Mouse (Mus musculus) heart, embryonic 11.5 days (tissue): ENCODE data around the gene Pim3. TPM values are rescaled to one million over a fixed set of nuclear protein-coding genes. Genes with fewer than 3 reads are reported as not detected.

ENCODE experiments used
- ATAC-seq: fragments of 200-750 bp; cut with Nextera tagmentation; replicated peaks from 2 replicates; pipeline ENCODE4 v1.8.0; 2017; ENCODE audit warnings: moderate library complexity; ENCODE audit not compliant: insufficient number of reproducible peaks, low FRiP score, low TSS enrichment
- H3K27ac ChIP-seq: fragments of 300-500 bp; sonication (generic); 2 replicates; pipeline ENCODE4 v1.5.1; 2014; ENCODE audit warnings: mild to moderate bottlenecking, low read depth, low read length
- H3K27me3 ChIP-seq: fragments of 300-500 bp; sonication (generic); 2 replicates; pipeline ENCODE4 v1.6.1; 2014; ENCODE audit warnings: mild to moderate bottlenecking, low read length, mixed read lengths; ENCODE audit not compliant: control insufficient read depth, insufficient read depth
- H3K36me3 ChIP-seq: fragments of 300-500 bp; sonication (generic); 2 replicates; pipeline ENCODE4 v1.6.1; 2014; ENCODE audit warnings: mild to moderate bottlenecking, low read length, moderate library complexity, mixed read lengths; ENCODE audit not compliant: control insufficient read depth, insufficient read depth
- H3K4me1 ChIP-seq: fragments of 300-500 bp; sonication (generic); 2 replicates; pipeline ENCODE4 v1.6.1; 2014; ENCODE audit warnings: low read length; ENCODE audit not compliant: control insufficient read depth, insufficient read depth
- H3K4me2 ChIP-seq: fragments of 300-500 bp; sonication (generic); 2 replicates; pipeline ENCODE4 v1.6.1; 2014; ENCODE audit warnings: mild to moderate bottlenecking, moderate library complexity
- H3K4me3 ChIP-seq: fragments of 300-500 bp; sonication (generic); 2 replicates; pipeline ENCODE4 v1.5.1; 2014; ENCODE audit warnings: low read depth, low read length
- H3K9ac ChIP-seq: fragments of 300-500 bp; sonication (generic); 2 replicates; pipeline ENCODE4 v1.6.1; 2014; ENCODE audit warnings: mild to moderate bottlenecking, low read depth, low read length, moderate library complexity
- H3K9me3 ChIP-seq: fragments of 300-500 bp; sonication (generic); replicated peaks from 2 replicates; pipeline ENCODE4 v1.6.1; 2016; ENCODE audit warnings: low read length; ENCODE audit not compliant: control insufficient read depth
- WGBS: fragments of 180-500 bp; shearing (Covaris S2); extraction: QIAGEN DNeasy Blood & Tissue Kit; methylation state at CpG from one replicate; pipeline ENCODE4 v1.1.7; 2014; ENCODE audit not compliant: insufficient replicate concordance; 5-methylcytosine and 5-hydroxymethylcytosine counted together
- polyA plus RNA-seq: library from polyadenylated mRNA; unstranded; fragments of >200 nt; fragmentation: Nextera tagmentation; extraction: Ambion mirVana; gene quantifications from 2 replicates; pipeline ENCODE4 v1.2.1, GENCODE M21; 2014

Gene Pim3
- polyA plus RNA-seq, 1 experiment from 2014 or later, result 43.7 TPM

GRCm38 (mm10) chr15:88841580-88842299 is 20.2 kb upstream of the Pim3 start:
- WGBS, result 80% methylated on average over 3 of the region's 3 CpGs
- no peaks in the 10 kb centered on the region for H3K36me3 ChIP-seq
- H3K4me2 ChIP-seq, result no peak overlapping the region
- H3K4me1 ChIP-seq, result peaks cover 34% of the 10 kb centered on the region
- no peaks in the 10 kb centered on the region for H3K9me3 ChIP-seq
- no peak overlapping the region for H3K27ac ChIP-seq
- H3K4me3 ChIP-seq, result no peak overlapping the region
- no peak overlapping the region for H3K9ac ChIP-seq
- no peak for ATAC-seq
- H3K27me3 ChIP-seq, result no peaks in the 10 kb centered on the region

DNA sequence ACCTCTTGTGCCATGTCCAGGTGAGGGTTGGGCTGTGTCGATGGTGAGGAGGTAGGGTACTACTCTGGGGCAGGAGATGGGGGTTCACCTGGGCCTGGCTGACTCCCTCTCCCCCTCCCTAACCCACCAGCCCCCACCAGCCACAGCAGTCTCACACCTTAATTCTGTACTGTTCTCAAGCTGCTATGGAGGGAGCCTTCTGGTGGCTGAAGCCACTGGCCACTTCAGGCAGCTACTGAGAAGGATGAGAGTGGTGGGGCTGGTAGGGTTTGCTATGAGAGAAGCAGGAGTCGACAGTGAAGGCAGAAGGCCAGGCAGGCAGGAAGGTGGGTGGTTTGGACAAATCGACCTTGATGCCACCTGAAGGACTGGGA is 19.7 kb upstream of the Pim3 start:
- Histone ChIP-seq H3K4me1 (peaks cover 34% of the 10 kb centered on the region), H3K27ac (no peak overlapping the region)
- 63% methylated on average over 3 of the region's 3 CpGs for WGBS

GRCm38 (mm10) chr15:88843486-88844097 is 18.4 kb upstream of the Pim3 start:
- Histone ChIP-seq H3K27ac (peak overlapping the region; percentile 57), H3K9ac (no peak overlapping the region; the same call in 1 of the 2 replicates), H3K4me2 (no peak overlapping the region; the same call in 1 of the 2 replicates), H3K4me3 (no peak overlapping the region), H3K27me3 (no peaks in the 10 kb centered on the region), H3K36me3 (no peaks in the 10 kb centered on the region), H3K4me1 (peaks cover 27% of the 10 kb centered on the region), H3K9me3 (no peaks in the 10 kb centered on the region)
- WGBS, result 34% methylated on average over 8 of the region's 8 CpGs
- no peak for ATAC-seq

More for the DNA sequence above, 19.7 kb upstream of the Pim3 start:
- no peaks in the 10 kb centered on the region for H3K36me3 ChIP-seq
- no peak overlapping the region for H3K4me3 ChIP-seq
- H3K9me3 ChIP-seq, result no peaks in the 10 kb centered on the region
- H3K9ac ChIP-seq, result no peak overlapping the region
- no peak for ATAC-seq
- H3K4me2 ChIP-seq, result no peak overlapping the region
- H3K27me3 ChIP-seq, result no peaks in the 10 kb centered on the region

DNA sequence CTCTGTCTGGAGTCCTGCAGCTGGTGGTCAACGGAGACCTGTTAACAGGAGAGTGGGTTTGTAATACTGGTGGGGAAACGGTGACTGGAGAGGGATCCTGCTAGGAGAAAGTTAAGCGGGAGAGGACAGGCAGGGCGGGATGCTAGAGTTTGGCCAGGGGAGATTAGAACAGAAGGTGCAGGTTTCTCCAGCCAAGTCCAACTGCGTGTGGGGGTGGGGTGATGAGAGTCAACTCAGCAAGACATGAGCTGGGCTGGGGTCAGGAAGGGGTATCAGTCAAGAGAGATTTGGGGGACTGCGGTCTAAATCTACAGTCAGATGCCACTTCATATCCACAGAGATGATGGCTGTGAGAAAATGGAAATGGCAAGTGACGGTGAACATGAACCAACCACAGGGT is 17.0 kb upstream of the Pim3 start:
- ATAC-seq, result no peak
- no peak overlapping the region for H3K9ac ChIP-seq
- no peak overlapping the region for H3K4me3 ChIP-seq
- 81% methylated on average over 7 of the region's 7 CpGs for whole genome bisulfite sequencing
- H3K4me2 ChIP-seq, result no peak overlapping the region
- no peak overlapping the region for H3K27ac ChIP-seq
- peaks cover 13% of the 10 kb centered on the region for H3K4me1 ChIP-seq
- H3K27me3 ChIP-seq, result no peaks in the 10 kb centered on the region
- H3K36me3 ChIP-seq, result no peaks in the 10 kb centered on the region
- no peaks in the 10 kb centered on the region for H3K9me3 ChIP-seq

DNA sequence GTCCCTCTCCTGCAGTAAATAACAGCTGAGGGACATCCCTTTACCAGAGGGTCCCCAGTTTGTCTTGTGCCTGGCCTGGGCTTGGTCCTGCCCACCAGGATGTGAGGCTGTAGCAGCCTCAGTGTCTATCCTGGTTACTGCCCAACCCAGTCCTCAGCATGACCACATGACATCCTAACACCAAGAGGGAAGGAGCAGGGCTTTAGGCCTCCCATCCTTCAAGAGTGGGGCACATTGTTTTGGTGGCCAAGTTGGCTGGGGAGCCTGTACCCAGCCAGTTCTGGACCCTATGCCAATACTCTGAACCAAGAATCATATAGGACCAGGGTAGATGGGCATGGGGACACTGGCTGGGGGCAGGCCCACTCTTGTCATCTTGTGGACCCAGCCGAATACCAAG is 13.3 kb upstream of the Pim3 start:
- H3K36me3 ChIP-seq, result no peaks in the 10 kb centered on the region
- WGBS, result 81% methylated on average over 1 of the region's 1 CpGs
- no peak for ATAC-seq
- H3K9me3 ChIP-seq, result no peaks in the 10 kb centered on the region
- H3K9ac ChIP-seq, result no peak overlapping the region
- H3K4me2 ChIP-seq, result no peak overlapping the region
- H3K27me3 ChIP-seq, result no peaks in the 10 kb centered on the region
- H3K4me3 ChIP-seq, result no peak overlapping the region
- H3K4me1 ChIP-seq, result peaks cover 13% of the 10 kb centered on the region
- H3K27ac ChIP-seq, result no peak overlapping the region

DNA sequence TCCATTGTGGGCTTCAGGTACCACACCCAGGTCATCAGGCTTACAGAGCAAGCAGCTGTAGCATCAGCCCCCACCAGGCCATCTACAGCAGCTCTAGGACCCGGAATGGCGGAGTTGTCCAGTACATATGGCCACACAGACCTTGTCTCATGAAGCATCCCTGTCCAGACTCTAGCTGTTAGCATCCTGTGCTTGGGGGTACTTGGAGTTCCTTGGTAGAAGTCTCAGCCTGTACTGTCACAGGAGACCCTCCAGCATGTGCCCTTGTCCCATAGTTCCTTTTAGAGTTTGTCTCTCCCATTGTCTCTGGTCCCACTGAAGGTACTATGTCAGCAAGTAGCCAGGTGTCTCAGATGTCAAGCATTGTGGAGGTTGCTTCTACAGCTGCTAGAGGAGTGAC is 12.4 kb upstream of the Pim3 start:
- 89% methylated on average over 2 of the region's 2 CpGs for WGBS
- Histone ChIP-seq H3K9me3 (no peaks in the 10 kb centered on the region), H3K27ac (no peak overlapping the region), H3K4me1 (peaks cover 17% of the 10 kb centered on the region), H3K4me3 (no peak overlapping the region), H3K4me2 (no peak overlapping the region), H3K9ac (no peak overlapping the region), H3K36me3 (no peaks in the 10 kb centered on the region), H3K27me3 (no peaks in the 10 kb centered on the region)
- no peak for ATAC-seq

DNA sequence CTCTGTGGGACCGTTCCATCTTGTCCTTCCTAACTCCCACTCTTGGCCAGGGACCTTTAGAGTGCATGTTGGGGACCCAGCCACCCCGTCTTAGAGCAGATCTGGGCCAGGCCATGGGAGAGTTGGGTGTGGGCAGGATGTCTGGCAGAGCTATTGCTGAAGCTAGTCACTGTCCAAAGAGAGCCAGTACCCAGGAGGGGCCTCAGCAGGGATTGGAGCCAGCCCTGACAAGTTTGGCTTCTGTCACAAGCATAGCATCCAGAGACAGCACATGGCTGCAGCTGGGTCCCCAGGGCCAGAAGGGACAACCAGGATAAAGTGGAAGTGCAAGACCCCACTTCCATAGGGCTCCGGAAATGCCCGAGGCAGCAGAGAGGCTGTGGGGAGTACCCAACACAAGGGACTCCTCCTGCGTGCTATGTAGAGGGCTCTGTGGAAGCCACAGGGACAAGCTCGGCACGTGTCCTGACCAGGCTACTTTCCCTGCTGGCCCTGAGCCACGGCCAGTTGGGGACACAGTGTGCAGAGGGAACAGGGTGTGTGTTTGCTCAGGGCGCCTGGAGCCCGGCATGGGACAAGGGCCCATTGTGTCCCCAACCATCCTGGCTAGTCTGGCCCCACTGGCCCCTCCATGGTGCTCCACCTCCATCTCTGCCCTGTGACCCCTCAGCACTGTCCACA is 11.7 kb upstream of the Pim3 start:
- Histone ChIP-seq H3K27ac (no peak overlapping the region), H3K4me3 (no peak overlapping the region), H3K4me1 (peaks cover 23% of the 10 kb centered on the region), H3K9me3 (no peaks in the 10 kb centered on the region), H3K36me3 (no peaks in the 10 kb centered on the region), H3K27me3 (no peaks in the 10 kb centered on the region), H3K4me2 (no peak overlapping the region), H3K9ac (peak overlapping the region; percentile 29; the same call in 1 of the 2 replicates)
- WGBS, result 51% methylated on average over 10 of the region's 10 CpGs
- ATAC-seq, result no peak

DNA sequence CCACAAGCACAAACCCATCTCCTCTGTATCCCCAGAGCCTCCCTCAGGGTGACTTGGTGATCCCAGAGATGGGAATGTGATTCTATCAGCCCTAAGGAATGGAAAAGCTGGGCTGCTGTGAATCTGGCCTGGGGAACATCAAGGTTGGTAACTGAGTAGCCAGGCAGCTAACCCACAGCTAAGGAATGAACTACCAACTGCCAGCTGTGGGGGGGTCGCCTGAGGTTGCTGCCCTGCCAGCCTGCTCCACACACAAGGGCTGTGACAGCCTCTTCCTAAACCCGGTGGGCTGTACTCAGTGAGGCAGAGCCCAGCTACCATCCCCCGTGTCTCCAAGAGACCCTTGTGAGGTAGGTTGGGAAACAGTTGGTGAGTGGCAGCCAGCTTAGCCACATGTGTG is 10.9 kb upstream of the Pim3 start:
- peaks cover 31% of the 10 kb centered on the region for H3K4me1 ChIP-seq
- 45% methylated on average over 3 of the region's 3 CpGs for WGBS
- no peaks in the 10 kb centered on the region for H3K9me3 ChIP-seq
- H3K4me2 ChIP-seq, result no peak overlapping the region
- H3K4me3 ChIP-seq, result no peak overlapping the region
- H3K27ac ChIP-seq, result no peak overlapping the region
- H3K36me3 ChIP-seq, result no peaks in the 10 kb centered on the region
- no peaks in the 10 kb centered on the region for H3K27me3 ChIP-seq
- H3K9ac ChIP-seq, result 0 out of 2 replicates have a peak overlapping the region, but pooled peaks have one; percentile 29
- no peak for ATAC-seq
